ENCODE assay signal across 11 mouse cellular contexts in the genomic region with DNA sequence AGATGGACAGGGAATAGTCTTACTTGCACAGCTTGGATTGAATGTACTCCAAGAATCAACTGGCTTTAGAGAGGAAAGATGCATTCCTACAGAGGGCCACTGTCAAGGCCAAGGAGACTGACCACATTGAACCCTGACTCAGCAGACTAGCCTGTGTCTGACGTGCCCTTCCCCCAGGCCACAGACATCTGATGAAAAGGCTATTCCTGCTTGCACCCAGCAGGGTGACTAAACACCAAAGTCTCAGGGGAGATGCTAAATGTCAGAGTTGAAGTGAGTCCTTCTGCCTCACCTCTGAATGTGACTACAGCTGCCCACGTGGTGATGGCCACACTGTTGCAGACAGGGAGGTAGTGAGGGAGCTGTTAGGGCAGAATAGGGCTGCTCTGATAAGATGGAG.
DNase-seq lines count a peak whose midpoint lies in the region.
"Had no signal": no experiment of that assay in that cellular context is flagged by ENCODE, and none has a peak within 500 bp of the region (broad histone marks: within the 10 kb centered on the region; RNA-seq: fewer than 3 reads in every experiment).

No protein-coding gene starts in this region.

- DNase-seq in 3134 (ENCODE audit: extremely low read depth, insufficient read length, low spot score) (peak; percentile 78), 3T3-L1 (ENCODE audit: low read depth, low spot score) (peak; percentile 91), adipocyte (ENCODE audit: low spot score) (peak; percentile 18)
- DNase-seq in gastrocnemius, postnatal 14 days: peak; percentile 13
- no peak for DNase-seq in layer of hippocampus, postnatal 25 days (ENCODE audit: extremely low spot score in 1 of 2, low spot score in 1 of 2)
- DNase-seq in left cerebral cortex, adult 18-20 months (ENCODE audit: low spot score in 2 of 2): no peak
- DNase-seq in left cerebral cortex, adult 9 months (ENCODE audit: low spot score in 2 of 2): no peak
- no peak for DNase-seq in thymus, postnatal 4 days
- DNase-seq: cerebellum, postnatal 36 days; right cerebral cortex, postnatal 4 days; thymus, postnatal 36 days had no signal

- intact Hi-C loops in gastrocnemius, postnatal 14 days (cut with DNase I; ENCODE audit: low total_unique reads): no loop called here

Comparison
In these comparisons a context has a peak if more than half of its experiments do, and no peak if none do; other contexts are left out.
1. DNase-seq: peak in 3134 (single experiment), 3T3-L1 (single experiment), adipocyte (single experiment) and gastrocnemius, postnatal 14 days (single experiment); none in layer of hippocampus, postnatal 25 days (0 of 2), left cerebral cortex, adult 18-20 months (0 of 2), left cerebral cortex, adult 9 months (0 of 2) and thymus, postnatal 4 days (single experiment).